Mouse (Mus musculus): Measurements from ENCODE around the gene Tgfbr3l. TPM values are rescaled to one million over a fixed set of nuclear protein-coding genes. Genes with fewer than 3 reads are reported as not detected.

The Tgfbr3l gene
- 14.3 TPM for polyA plus RNA-seq (2017; shearing (Covaris generic))

DNA sequence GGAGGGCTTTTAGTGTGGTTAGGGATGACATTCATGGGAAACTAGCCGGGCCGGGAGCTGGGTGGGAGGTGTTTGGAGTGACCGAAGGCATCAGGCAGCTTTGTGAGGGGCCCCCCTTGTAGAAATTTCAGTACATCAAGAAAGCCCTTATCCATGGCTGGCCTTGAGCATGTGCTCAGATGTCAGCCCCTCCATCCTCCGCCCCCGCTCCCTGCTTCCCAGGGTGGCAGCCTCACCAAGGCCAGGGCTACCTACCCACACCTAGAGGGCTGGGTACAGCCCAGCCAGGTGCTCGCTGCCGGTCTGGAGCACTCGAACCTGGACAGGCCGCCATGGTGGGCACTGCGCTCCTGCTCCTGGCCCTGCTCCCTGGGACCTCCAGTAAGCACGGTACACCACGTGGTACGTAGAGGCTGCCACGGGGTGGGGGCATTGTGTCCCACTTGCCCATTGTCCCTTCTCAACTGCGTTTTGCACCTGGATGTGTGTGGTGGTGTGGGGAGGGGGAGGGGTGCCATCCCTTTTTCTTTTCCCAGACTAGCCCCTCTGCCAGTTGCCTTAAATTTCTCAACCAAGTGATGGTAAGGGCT lies at the start of gene Tgfbr3l:
Gene Tgfbr3l (plus strand): TSS at position 264 of the 590 bp plus-strand sequence.

DNA sequence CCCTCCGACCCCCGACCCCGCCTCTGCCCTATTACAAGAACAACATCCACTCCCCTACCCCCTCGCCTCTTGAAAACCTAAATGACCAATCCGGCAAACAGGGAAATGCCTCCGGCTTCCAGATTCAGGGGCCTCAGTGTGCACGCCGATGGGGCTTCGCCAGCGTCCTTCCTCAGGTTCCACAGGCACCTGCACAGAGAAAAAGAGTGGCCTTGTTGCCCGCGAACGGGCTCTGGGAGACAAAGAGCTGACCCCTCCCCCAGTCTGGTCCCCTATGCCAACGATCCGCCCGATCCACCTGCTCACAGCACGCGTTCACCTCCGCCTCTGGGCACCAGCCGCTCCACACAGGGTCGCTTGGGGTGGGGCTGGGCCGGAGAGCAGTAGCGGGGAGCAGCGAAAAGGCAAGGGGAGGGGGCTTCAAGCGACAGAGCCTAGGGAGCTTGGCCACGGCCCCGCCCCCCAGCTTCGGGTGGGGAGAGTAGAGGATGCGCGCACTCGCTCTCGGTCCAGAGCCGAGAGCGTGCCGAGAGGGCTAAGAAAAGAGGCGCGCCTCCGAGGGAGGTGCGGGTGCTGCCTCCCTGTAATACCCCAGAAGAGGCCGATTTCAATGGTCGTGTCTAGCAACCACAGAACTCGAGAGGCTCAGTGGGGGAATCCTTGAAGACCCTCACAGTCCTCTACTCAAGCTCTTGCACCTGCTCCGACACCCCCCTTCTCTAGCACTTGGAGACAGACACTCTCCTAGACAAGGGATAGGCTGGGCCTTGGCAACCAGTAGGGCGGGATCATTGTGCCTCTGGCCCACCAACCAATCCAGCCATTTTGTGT lies 31.0 kb upstream of the Tgfbr3l start, which contains the start of gene Prr36:
Gene Prr36 (minus strand): TSS at position 669 of the 831 bp plus-strand sequence.

DNA sequence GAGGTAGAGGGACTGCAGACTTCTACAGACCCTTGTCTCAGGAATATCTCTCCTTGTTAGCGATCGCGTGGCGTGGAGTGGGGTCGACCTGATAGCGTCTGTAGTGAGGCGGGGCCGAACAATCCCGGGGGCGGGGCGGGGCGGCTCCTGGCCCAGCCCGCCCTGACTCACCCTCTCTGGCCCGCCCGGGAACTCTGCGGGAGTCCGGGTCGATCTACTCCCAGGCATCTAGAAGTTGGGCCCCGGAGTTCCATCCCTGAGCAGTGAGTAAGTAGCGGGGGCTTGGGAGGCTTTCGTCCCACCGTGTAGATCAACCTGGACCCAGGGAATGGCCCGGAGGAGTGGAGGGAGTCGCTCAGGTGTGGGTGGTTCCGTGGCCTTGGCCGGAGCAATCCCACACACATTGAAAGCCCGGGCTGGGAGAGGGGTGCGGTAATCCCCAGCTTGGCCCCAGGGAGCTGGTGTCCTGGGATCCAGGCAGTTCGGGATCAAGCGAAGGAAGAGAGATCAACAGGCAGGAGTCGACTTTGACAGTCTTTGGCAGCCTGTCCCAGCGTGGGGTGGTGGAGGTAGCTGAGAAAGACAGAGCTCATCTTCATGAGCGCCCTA lies 21.2 kb upstream of the Tgfbr3l start, which contains the start of gene Lrrc8e:
Gene Lrrc8e (plus strand): TSS at position 89 of the 609 bp plus-strand sequence.

DNA sequence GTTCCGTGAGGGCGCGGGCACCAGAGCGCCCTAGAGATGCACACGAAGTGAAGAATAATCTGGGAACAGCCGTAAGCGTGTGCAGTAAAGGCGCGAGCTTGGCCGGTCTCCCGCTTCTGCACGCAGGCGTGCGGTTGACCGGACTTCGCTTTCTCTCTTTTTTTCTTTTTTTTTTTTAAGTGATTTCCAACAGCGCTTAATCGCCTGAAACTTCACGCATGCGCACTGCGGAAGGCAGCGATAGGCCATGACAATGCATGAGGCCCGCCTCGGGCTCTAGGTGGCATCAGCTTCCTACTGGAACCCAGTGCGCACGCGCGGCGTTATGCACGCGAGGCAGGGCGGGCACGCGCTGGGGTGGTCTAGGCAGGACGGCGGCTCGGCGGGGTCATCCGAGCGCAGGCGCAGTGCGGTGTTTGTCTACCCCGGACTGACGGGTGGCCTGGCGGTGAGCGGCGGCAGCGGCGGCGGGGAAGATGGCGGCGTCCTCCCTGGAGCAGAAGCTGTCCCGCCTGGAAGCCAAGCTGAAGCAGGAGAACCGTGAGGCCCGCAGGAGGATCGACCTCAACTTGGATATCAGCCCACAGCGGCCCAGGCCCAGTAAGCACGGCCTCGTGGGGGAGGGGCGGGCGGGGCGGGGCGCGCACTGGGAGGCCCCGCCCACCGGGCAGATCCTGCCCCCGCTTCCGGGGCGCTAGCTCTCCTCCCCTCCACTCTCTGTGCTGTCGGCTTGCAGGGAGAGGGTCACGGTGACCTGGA lies 9.4 kb upstream of the Tgfbr3l start, which contains the start of the genes Map2k7 and Gm49320:
Gene Map2k7 (plus strand): TSS at position 307 of the 759 bp plus-strand sequence.
Gene Gm49320 (plus strand): TSS at position 432 of the 759 bp plus-strand sequence.

DNA sequence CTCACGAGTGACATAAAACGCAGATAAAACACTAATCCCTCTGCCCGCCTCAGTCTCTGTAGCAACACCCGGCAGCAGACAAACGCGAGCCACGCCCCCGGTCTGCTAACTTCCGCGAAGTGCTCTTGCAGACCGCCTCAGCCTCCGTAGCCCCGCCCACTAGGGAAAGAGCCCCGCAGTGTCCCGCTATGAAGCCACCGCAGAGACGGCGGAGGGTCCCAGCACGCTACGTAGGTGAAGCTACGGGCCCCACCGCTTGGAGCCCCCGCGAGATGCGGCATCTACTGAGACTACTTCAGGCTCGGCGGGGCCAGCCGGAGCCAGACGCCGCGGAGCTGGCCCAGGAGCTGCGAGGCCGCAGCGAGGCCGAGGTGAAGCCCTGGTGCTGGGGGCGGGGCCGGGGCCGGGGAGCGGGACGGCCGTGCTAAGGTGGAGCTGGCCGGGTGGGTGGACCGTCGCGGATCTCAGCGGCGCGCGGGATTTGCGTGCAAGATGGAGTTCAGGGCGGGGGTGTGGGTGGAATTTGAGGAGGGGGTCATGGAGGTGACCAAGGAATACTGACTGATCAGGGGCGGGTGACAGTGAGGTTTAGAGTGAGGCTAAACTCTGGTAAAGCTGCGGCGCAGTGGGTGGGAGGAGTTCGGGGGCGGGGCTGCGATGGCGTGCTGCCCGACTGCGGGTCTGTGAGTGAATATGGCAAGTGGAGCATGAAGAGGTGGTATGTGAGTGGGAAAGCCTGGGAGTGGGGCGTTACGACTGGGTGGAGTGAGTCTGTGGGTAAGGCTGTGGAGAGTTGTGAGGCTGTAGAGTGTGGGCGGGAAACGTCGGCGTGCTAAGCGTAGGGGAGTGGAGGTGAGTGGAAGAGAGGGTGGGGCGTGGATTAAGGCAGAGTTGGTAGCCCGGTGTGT lies 5.2 kb downstream of the Tgfbr3l start, which contains the start of gene Snapc2:
Gene Snapc2 (plus strand): TSS at position 147 of the 908 bp plus-strand sequence.

DNA sequence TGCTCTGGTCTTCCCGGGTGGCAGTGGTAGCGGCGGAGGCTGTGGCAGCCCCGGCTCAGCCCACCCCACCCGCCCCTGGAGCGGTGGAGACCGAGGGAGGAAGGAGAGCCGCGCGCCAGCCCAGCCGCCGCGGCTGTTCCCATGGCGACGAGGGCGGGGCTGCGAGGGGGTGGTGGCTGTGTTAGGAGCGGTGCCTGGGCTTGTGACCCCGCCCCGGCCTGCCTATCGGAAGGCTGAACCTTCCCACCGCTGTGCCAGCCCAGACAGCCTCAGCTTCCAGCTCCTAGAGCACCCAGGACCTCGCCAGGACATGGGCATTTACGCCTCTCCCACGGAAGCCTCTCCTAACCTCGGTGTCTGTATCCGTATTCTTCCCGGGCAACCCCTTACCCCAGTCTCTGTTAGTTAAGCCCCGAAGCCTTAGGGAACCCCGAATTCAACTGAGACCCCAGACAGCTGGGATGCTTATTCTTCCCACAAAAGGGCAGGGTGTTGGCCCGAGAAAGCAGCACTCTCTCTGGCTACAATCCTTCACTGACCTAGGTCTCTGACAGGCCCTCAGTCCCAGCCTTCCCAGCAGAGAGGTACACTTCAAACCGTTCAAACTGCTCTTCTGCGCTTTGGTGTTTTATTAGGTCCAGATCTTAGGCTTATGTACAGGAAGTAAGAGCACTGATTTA lies 11.3 kb downstream of the Tgfbr3l start, which contains the start of gene Ctxn1:
Gene Ctxn1 (minus strand): TSS at position 150 of the 680 bp plus-strand sequence.

DNA sequence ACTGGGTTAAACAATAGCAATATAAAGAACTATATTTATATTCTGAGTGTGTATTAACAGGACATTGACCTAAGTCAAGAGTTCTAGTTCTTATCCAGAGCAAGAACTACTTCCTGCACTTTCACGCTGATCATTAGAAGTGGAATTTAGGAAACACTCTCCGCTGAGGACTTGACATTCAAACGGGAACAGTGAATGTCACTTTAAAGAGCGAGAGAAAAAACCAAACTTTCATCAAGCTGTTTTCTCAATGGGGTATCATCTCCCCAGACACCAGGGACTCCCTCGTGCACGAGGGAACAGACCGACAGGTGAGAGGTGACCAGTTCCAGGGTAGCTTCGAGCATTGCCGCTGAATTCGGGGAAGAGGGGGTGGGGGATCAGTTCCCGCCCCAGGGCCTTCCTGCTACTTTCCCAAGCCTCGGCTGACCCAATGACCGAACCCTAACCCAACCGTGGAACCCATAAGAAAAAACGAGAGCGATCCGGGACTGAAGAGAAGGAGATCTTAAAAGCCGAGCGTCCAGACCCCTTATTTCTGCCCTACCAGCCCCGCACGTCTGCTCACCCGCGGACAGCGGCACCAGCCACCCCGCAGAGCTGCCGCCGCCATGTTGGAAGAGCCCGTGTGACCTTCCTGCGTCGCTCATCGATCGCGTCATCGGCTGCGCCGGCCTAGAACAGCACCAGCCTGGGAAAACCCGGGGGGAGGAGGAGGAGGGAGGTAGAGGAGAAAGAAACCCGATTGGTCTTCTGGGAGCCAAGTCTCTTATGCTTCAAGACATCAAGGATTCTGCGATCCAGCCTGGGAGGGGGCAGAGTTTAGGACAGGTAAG lies 27.5 kb downstream of the Tgfbr3l start, which contains the start of gene Timm44:
Gene Timm44 (minus strand): TSS at position 639 of the 836 bp plus-strand sequence.

Other genes starting within 250 kb of the Tgfbr3l start
- gene Cd209f, start 142.4 kb upstream of the Tgfbr3l start, polyA plus RNA-seq (2017; shearing (Covaris generic)), result not detected
- 0.05 TPM for gene Cd209g, start 114.1 kb upstream of the Tgfbr3l start, polyA plus RNA-seq (2017; shearing (Covaris generic))
- gene Evi5l, start 81.6 kb upstream of the Tgfbr3l start, polyA plus RNA-seq (2017; shearing (Covaris generic)), result 18.2 TPM
- 0.10 TPM for gene Prr36, start 30.8 kb upstream of the Tgfbr3l start, polyA plus RNA-seq (2017; shearing (Covaris generic))
- 0.16 TPM for gene Lrrc8e, start 21.4 kb upstream of the Tgfbr3l start, polyA plus RNA-seq (2017; shearing (Covaris generic))
- gene Map2k7, start 9.5 kb upstream of the Tgfbr3l start, polyA plus RNA-seq (2017; shearing (Covaris generic)), result 72.7 TPM
- 0.96 TPM for gene Gm49320, start 9.3 kb upstream of the Tgfbr3l start, polyA plus RNA-seq (2017; shearing (Covaris generic))
- 33.5 TPM for gene Snapc2, start 4.9 kb downstream of the Tgfbr3l start, polyA plus RNA-seq (2017; shearing (Covaris generic))
- gene Ctxn1, start 11.1 kb downstream of the Tgfbr3l start, polyA plus RNA-seq (2017; shearing (Covaris generic)), result 0.44 TPM
- 60.4 TPM for gene Timm44, start 27.7 kb downstream of the Tgfbr3l start, polyA plus RNA-seq (2017; shearing (Covaris generic))
- gene Ccl25, start 77.0 kb downstream of the Tgfbr3l start, polyA plus RNA-seq (2017; shearing (Covaris generic)), result 17.5 TPM
- gene Elavl1, start 77.2 kb downstream of the Tgfbr3l start, polyA plus RNA-seq (2017; shearing (Covaris generic)), result 205 TPM
- gene Cers4, start 244.8 kb downstream of the Tgfbr3l start, polyA plus RNA-seq (2017; shearing (Covaris generic)), result 54.1 TPM

All from CD4-positive, CD25-positive, alpha-beta regulatory T cell (primary cell).